Mouse (Mus musculus) intestine, postnatal 0 days (tissue): ENCODE measurements around the gene Scai. TPM values are rescaled to one million over a fixed set of nuclear protein-coding genes. Genes with fewer than 3 reads are reported as not detected.
A peak's percentile ranks its signal among the peaks of the same experiment; 100 is the strongest.

Experiments
- ATAC-seq: fragments of 200-750 bp; cut with Nextera tagmentation; 2 replicates; pipeline ENCODE4 v1.8.0; 2017; ENCODE audit warnings: mild to moderate bottlenecking, moderate TSS enrichment, moderate library complexity
- H3K27ac ChIP-seq: fragments of 300-500 bp; sonication (generic); 2 replicates; pipeline ENCODE4 v1.5.1; 2014; ENCODE audit warnings: mild to moderate bottlenecking, low read depth, low read length, moderate library complexity
- H3K27me3 ChIP-seq: fragments of 300-500 bp; sonication (generic); replicated peaks from 2 replicates; pipeline ENCODE4 v1.6.1; 2014; ENCODE audit warnings: low read length, mixed read lengths; ENCODE audit not compliant: control insufficient read depth, insufficient read depth
- H3K36me3 ChIP-seq: fragments of 300-500 bp; sonication (generic); 2 replicates; pipeline ENCODE4 v1.6.1; 2014; ENCODE audit warnings: mild to moderate bottlenecking, moderate library complexity; ENCODE audit not compliant: control insufficient read depth, insufficient read depth
- H3K4me1 ChIP-seq: fragments of 300-500 bp; sonication (generic); replicated peaks from 2 replicates; pipeline ENCODE4 v1.6.1; 2014; ENCODE audit warnings: antibody characterized with exemption, low read length, mixed read lengths; ENCODE audit not compliant: control insufficient read depth, insufficient read depth
- H3K4me2 ChIP-seq: fragments of 300-500 bp; sonication (generic); replicated peaks from 2 replicates; pipeline ENCODE4 v1.6.1; 2014; ENCODE audit warnings: low read depth, mild to moderate bottlenecking, moderate library complexity
- H3K4me3 ChIP-seq: fragments of 300-500 bp; sonication (generic); 2 replicates; pipeline ENCODE4 v1.5.1; 2014; ENCODE audit warnings: low read depth, low read length
- H3K9ac ChIP-seq: fragments of 300-500 bp; sonication (generic); 2 replicates; pipeline ENCODE4 v1.6.1; 2014; ENCODE audit warnings: mild to moderate bottlenecking, low read depth, low read length
- H3K9me3 ChIP-seq: fragments of 300-500 bp; sonication (generic); 2 replicates; pipeline ENCODE4 v1.6.1; 2016; ENCODE audit warnings: mixed run types; ENCODE audit not compliant: control insufficient read depth
- CTCF ChIP-seq: sonication (generic); IDR thresholded peaks from 2 replicates; pipeline ENCODE4 v1.5.1; 2016; ENCODE audit warnings: low read depth, mild to moderate bottlenecking, control low read depth, antibody characterized with exemption, moderate library complexity
- WGBS: fragments of 180-500 bp; shearing (Covaris S2); extraction: QIAGEN DNeasy Blood & Tissue Kit; methylation state at CpG from one replicate; pipeline ENCODE4 v1.1.7; 2014; 5-methylcytosine and 5-hydroxymethylcytosine counted together
- polyA plus RNA-seq: library from polyadenylated mRNA; unstranded; fragments of >200 nt; fragmentation: Nextera tagmentation; extraction: Ambion mirVana; gene quantifications from 2 replicates; pipeline ENCODE4 v1.2.1, GENCODE M21; 2015

Scai gene
- polyA plus RNA-seq, 1 experiment from 2014 or later: 3.2 TPM

GRCm38 (mm10) chr2:39185942-39186341 is 4.6 kb downstream of the Scai start:
- Histone ChIP-seq H3K27me3 (no peaks in the 10 kb centered on the region), H3K9me3 (no peaks in the 10 kb centered on the region), H3K27ac (no peak overlapping the region; the same call in 1 of the 2 replicates), H3K4me3 (no peak overlapping the region), H3K4me1 (no peaks in the 10 kb centered on the region), H3K9ac (no peak overlapping the region), H3K4me2 (no peak overlapping the region), H3K36me3 (no peaks in the 10 kb centered on the region)
- WGBS: 63% methylated on average over 3 of the region's 3 CpGs
- TF ChIP-seq CTCF: peak; percentile 43
- no peak for ATAC-seq

DNA sequence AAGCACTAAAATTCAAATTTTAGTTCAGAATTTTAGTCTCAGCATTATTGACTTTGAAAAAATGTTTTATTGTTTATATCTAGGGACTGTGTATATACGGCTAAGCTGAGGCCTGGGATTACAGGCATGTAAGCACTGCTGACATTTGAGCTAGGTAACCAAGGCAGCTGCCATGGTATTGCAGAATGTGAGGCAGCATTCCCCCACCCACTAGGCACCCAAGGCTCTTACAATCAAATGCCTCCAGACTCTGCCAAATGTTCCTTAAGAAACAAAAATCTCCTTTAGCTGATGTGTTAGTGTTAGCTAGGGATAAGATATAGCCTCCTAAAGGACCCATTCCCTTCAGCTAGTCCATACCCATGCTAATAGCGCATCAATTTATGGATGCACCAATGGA is 6.9 kb downstream of the Scai start:
- ATAC-seq: no peak
- Histone ChIP-seq H3K27ac (no peak overlapping the region), H3K36me3 (0 out of 2 replicates have a peak, but pooled peaks cover 4% of the 10 kb centered on the region), H3K9me3 (no peaks in the 10 kb centered on the region), H3K27me3 (no peaks in the 10 kb centered on the region), H3K9ac (no peak overlapping the region), H3K4me1 (no peaks in the 10 kb centered on the region), H3K4me2 (no peak overlapping the region), H3K4me3 (no peak overlapping the region)
- 85% methylated on average over 2 of the region's 2 CpGs for WGBS
- TF ChIP-seq CTCF: no peak

DNA sequence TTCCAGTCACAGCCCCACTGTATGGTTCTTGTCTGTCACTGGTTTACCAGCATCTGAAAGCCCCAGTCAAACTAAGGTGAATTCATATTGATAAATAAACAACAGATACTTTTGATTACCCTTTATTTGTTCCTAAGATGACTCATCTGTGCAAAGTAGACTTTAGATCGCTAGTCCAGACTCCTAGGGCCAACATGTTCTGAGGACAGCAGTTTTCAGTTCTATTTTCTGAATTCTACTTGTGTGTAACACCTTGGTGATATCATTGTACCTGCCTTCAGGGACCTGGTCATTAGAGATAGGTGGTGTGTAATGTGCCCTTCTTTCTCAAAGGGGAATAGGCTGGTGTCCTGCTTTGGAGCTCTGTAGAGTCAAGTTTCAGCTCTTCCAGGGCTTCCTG is 29.5 kb downstream of the Scai start:
- Histone ChIP-seq H3K4me2 (no peak overlapping the region), H3K9me3 (no peaks in the 10 kb centered on the region), H3K4me1 (no peaks in the 10 kb centered on the region), H3K27ac (no peak overlapping the region), H3K36me3 (no peaks in the 10 kb centered on the region), H3K4me3 (no peak overlapping the region), H3K9ac (no peak overlapping the region), H3K27me3 (no peaks in the 10 kb centered on the region)
- TF ChIP-seq CTCF: no peak
- 53% methylated on average over 1 of the region's 1 CpGs for WGBS
- ATAC-seq: peak; percentile 51

- no peak for TF ChIP-seq CTCF
- WGBS: 64% methylated on average over 1 of the region's 1 CpGs
- Histone ChIP-seq H3K27ac (no peak overlapping the region), H3K27me3 (no peaks in the 10 kb centered on the region), H3K9me3 (no peaks in the 10 kb centered on the region), H3K4me2 (no peak overlapping the region), H3K9ac (no peak overlapping the region), H3K4me3 (no peak overlapping the region), H3K4me1 (no peaks in the 10 kb centered on the region), H3K36me3 (no peaks in the 10 kb centered on the region)
- no peak for ATAC-seq
Measured at GRCm38 (mm10) chr2:39157916-39158315, 32.6 kb downstream of the Scai start.

DNA sequence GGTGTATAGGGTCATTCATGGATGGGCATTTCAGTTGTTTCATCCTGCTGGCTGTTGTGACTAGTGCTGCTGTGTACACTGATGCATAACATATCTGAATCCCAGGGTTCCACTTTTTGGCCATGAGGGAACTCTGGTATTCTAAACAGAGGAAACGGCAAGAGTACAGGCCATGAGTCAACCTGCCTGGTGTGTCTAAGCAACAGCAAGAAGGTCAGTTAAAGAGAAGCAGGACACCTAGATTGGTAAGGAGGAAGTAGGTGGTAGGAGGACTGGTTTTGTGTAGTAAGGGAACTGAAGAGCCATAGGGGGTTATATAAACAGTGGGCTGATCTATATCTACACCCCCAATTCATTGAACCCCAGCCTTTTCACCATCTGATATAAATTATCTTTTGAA is 33.7 kb downstream of the Scai start:
- ATAC-seq: no peak
- Histone ChIP-seq H3K27me3 (no peaks in the 10 kb centered on the region), H3K27ac (no peak overlapping the region), H3K9me3 (no peaks in the 10 kb centered on the region), H3K9ac (no peak overlapping the region), H3K36me3 (no peaks in the 10 kb centered on the region), H3K4me2 (no peak overlapping the region), H3K4me1 (no peaks in the 10 kb centered on the region), H3K4me3 (no peak overlapping the region)
- 63% methylated on average over 1 of the region's 1 CpGs for WGBS
- TF ChIP-seq CTCF: no peak

DNA sequence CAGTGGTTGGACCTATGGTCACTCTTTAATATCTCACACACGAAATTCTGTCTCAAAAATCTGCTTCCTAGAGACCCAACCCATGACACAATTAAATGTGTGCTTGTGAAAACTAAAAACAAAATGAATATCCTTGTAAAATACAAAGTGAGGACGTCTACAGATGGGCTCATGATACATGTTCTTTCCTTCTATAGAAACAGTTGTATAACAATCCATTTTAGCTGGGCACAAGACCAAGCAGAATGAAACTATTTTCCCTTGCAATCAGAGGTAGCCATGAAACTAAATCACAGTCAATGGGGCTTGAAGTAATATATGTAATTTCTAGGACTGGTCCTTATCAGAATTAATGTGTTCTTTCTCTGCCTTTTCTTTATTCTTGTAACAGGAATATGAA is 39.6 kb downstream of the Scai start:
- no peak for ATAC-seq
- 69% methylated on average over 2 of the region's 2 CpGs for WGBS

GRCm38 (mm10) chr2:39148075-39148474 is 42.5 kb downstream of the Scai start:
- Histone ChIP-seq H3K4me1 (no peaks in the 10 kb centered on the region), H3K27me3 (no peaks in the 10 kb centered on the region), H3K27ac (no peak overlapping the region), H3K4me3 (no peak overlapping the region), H3K4me2 (no peak overlapping the region), H3K36me3 (no peaks in the 10 kb centered on the region), H3K9me3 (no peaks in the 10 kb centered on the region), H3K9ac (no peak overlapping the region)
- WGBS: 39% methylated on average over 2 of the region's 2 CpGs
- no peak for ATAC-seq
- no peak for TF ChIP-seq CTCF

More for the DNA sequence above, 39.6 kb downstream of the Scai start:
- H3K4me2 ChIP-seq: no peak overlapping the region
- no peak for TF ChIP-seq CTCF
- no peak overlapping the region for H3K4me3 ChIP-seq
- H3K27me3 ChIP-seq: no peaks in the 10 kb centered on the region
- no peak overlapping the region for H3K9ac ChIP-seq
- H3K36me3 ChIP-seq: no peaks in the 10 kb centered on the region
- no peaks in the 10 kb centered on the region for H3K9me3 ChIP-seq
- no peaks in the 10 kb centered on the region for H3K4me1 ChIP-seq
- H3K27ac ChIP-seq: no peak overlapping the region
